Mouse (Mus musculus) cerebellum, postnatal 4 days (tissue): Measurements from ENCODE around the gene Bcl11a.

ENCODE experiments used
- DNase-seq, 2 experiments: peaks; one replicate each; pipeline ENCODE4 v3.0.0; 2022; ENCODE audit warnings: low spot score in 2 of 2, mixed read lengths in 1 of 2

Bcl11a gene

DNA sequence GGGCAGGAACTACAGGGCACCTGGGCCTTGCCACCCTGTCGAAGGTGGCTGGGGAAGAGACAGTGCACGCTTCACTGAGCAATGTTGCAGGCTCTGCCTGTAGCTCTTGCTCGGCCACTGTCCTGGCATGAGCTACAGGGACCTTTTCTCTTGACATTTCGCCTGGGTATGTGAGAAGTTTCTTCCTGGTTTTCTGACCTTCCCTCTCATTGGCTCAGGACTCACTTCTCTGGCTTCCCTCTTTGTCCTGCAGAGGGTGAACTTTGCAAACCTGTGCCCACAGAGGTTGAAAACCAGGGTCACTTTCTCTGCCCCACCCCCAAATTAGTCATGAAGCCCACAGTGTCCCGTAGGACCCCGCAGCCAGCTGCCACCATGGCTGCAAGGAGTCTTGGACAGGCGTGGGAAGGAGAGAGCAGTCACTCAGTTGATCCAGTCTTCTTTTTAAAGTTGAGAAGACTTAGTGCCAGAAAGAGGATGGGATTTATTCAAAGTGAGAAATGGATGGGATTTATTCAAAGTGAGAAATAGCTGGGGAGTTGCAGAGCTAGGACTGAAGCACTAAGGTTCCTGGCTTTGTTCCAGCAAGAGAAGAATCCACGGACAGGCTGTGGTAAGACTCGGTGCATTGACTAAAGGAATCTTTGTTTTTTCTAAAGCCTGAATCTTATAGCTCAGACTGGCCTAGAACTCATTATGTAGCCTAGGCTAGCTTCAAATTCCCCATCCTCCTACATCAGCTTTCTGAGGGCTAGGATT, 71.8 kb downstream of the Bcl11a start:
- no peak for DNase-seq

- no peak for DNase-seq
Measured at GRCm38 (mm10) chr11:24152076-24152784, 74.4 kb downstream of the Bcl11a start.

GRCm38 (mm10) chr11:24153049-24153448, 75.2 kb downstream of the Bcl11a start:
- DNase-seq = no peak

DNA sequence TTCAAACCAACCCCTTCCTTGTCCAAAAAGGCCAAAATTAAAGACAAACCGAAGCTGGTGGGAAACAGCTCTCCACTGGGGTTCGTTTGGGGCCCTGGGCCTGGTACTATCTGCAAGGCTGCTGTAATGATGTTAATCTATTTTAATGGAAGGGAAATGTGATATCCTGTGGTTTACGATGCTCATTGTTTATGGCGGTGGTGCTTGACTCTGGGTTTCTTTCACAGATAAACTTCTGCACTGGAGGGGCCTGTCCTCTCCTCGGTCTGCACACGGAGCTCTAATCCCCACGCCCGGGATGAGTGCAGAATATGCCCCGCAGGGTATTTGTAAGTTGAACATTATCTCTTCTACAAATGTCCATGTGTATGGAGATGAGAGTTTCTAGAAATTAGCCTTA, 80.2 kb downstream of the Bcl11a start:
- no peak for DNase-seq

DNA sequence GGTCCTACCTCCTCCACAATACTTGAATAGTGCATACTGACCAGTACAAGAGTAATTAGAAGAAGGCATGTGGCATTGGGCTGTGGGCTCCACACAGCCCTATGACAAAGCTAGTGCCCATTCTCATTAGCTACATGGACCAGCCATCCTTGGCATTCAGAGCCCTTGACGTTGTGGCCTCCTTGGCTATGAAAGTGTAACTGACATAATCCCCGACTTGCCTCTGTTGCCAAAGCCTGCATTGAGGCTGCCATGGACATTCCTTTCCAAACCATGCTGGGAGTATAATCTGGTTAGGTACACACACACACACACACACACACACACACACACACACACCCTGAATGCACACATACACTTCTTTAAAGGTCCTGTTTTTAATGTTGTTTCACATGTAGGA, 81.8 kb downstream of the Bcl11a start:
- no peak for DNase-seq

- no peak for DNase-seq
Measured at GRCm38 (mm10) chr11:24161458-24161857, 83.6 kb downstream of the Bcl11a start.

- DNase-seq = peak in 1 of 2 experiments; percentile 57
Measured at GRCm38 (mm10) chr11:24162056-24162455, 84.2 kb downstream of the Bcl11a start.

GRCm38 (mm10) chr11:24163072-24163471, 85.2 kb downstream of the Bcl11a start:
- no peak for DNase-seq

GRCm38 (mm10) chr11:24164065-24164464, 86.2 kb downstream of the Bcl11a start:
- no peak for DNase-seq

DNA sequence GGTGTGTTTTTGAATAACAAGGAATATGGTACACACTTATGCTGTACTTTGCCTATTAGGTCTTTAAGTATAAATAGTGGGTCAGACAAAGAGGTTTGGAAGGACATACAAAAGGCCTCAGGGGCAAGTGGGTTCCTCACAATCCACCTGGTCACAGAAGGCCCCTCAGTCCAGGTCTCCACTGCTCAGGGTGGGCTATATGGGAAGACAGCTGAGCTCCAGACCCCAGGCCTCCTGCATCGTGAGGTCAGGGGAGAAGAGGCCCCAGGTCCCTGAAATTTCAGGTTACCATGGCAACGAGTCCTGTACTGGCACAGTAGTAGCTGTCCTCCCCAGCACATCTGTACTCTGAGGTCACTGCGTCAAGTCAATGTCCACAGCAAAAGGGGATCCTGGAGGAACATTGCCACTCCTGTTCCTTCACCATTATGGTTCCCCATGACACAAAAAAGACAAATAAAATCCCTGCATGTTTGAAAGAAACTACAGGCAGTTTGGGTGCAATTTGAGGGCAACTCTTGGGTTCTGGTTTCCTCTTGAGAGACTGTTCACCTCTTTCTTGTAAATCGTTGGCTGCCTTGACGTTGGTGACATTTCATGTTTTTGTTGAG, 93.9 kb downstream of the Bcl11a start:
- DNase-seq = no peak

GRCm38 (mm10) chr11:24172585-24172984, 94.7 kb downstream of the Bcl11a start:
- DNase-seq = no peak

GRCm38 (mm10) chr11:24174161-24174792, 96.4 kb downstream of the Bcl11a start:
- no peak for DNase-seq

GRCm38 (mm10) chr11:24177458-24177857, 99.6 kb downstream of the Bcl11a start:
- no peak for DNase-seq

DNA sequence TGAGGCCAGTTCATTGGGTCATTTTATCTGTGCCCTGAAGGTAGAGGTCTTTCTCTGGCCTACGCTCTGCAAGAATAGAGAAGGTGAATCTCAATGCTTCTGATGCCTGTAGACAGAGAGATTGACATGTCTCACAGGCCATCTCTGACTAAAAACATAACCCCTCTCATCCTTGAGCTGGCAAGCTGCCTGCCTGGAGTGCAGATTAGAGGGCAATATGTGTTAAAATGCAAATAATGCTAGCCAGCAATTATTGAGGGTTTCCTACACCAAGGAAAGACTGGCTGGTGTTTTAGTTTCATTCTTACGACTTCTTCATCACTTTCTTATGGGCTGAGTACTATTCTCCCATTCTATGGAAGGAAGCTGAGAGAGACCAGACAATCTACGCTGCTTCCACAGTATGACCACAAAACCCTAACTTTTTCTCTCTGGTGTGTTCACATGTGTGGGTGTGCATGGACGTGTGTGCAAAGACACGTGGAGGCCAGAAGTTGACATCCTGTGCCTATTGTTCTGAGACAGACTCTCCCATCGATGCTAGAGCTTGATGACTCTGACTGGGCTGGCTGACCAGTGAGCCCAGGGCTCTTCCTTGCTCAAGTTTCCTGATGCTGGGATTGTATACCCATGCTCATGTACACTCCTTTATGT, 101.1 kb downstream of the Bcl11a start:
- DNase-seq = no peak

- DNase-seq = no peak
Measured at GRCm38 (mm10) chr11:24180040-24180439, 102.2 kb downstream of the Bcl11a start.

DNA sequence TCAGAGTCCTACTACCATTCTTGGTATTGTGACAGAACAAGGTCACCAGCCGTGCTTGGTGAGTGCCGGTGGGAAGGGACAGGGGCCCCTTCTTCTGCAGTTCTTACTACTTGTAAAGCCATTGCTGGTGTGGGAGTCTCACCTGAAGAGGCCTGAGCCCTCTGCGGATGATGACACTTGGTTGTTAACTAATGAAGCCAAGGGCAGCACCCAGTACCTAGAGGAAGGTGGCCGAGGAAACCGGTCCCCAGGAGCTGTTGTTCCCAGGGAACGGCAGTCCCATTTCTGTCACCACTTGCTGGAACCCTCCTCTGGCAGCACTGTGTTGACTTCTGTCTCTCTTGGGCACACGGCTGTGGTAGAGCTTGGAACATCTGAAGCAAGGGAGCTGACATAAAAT, 105.6 kb downstream of the Bcl11a start:
- DNase-seq = no peak

DNA sequence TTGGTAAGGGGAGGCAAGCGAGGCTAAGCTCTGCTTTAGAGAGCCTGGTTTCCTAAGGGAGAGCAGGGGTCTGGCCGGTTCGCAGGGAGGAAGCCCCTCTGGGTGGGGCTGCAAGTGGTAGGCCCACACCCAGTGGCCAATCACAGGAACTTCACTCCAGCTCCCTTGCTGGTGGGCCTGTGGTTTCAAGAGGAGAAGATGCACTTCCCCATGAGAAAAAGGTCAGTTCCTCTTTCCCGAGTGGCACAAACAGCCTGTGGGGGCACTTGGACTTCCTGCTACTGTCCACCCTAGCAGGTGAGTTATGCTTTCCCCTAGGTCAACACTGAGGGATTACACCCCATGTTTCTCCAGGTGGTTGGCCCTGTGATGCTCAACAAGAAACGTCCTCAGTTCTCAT, 107.1 kb downstream of the Bcl11a start:
- no peak for DNase-seq

- DNase-seq = no peak
Measured at GRCm38 (mm10) chr11:24190411-24190810, 112.6 kb downstream of the Bcl11a start.

DNA sequence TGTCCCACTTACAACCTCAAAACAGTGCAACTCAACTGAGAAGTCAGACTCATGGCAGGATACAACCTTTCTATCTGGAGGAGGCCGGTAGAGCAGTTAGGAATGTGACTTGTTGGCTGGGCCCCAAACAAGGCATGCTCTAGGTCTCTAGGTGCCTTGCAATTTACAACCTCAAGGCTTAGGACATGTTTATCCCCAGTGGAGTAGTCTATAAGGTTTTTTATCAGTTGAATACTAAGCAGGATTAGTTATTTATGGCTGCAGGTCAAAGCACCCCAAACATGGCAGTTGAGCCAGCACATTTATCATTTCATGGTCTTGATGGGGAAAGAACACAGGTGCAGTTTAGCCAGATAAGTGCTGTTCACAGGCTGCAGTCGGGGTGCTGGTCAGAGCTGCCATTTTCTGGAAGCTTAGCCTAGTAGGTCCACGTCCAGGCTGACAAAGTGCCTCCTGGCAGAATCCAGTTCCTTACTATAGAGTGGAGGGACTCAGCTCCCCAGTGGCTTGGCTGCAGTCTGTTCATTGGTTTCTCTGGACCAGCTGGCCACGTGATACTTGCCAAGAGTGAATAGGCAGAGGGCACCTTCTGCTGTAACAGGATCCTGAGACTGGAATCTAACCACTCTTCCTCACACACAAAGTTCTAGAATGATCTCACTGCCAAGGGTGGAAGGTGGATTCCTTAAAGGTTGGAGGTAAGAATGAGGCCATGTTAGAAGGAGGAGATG, 118.8 kb downstream of the Bcl11a start:
- DNase-seq = peak in 1 of 2 experiments; percentile 7

DNA sequence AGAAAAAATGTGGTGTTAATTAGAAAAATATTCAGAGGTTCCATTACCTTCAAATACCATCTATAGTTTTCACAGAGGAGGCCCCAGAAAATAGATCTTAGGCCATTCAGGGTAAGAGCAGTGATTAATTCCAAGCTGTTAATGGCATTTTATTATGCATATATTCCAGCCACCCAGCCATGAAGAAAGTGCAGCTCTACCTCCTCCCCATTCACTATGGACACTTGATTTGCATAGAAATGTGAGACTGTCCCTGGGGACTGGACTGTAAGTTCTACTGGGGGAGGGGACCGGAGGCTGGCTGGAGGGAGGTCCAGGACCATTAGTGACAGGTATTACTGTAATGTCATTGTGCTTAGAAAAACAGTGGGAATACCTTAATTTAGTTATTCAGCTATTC, 119.6 kb downstream of the Bcl11a start:
- no peak for DNase-seq

DNA sequence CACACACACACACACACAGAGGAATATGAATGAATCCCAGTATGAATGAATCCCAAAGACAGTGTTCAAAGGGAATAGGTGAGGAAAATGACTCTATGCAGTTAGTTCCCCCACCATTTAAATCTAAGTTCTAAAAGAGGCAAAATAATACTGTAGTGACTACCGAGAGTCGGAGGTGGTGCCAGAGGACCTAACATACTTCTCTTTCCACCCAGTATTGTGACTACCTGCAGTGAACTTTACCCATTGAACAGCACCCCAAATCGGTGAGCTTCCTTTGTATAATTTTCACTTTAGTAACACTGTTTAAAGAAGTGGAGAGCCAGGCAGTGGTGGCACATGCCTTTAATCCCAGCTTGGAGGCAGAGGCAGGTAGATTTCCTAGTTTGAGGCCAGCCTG, 121.7 kb downstream of the Bcl11a start:
- DNase-seq = no peak
